Mouse (Mus musculus) stomach, postnatal 0 days (tissue): ENCODE measurements around the gene Hspbp1.
A peak's percentile ranks its signal among the peaks of the same experiment; 100 is the strongest.

ENCODE experiments used
- CTCF ChIP-seq: IDR thresholded peaks from 2 replicates; pipeline ENCODE4 v1.5.1; 2016; ENCODE audit warnings: antibody characterized with exemption, low read depth, mild to moderate bottlenecking, moderate library complexity
- EP300 ChIP-seq: optimal IDR thresholded peaks from 2 replicates; pipeline ENCODE3; 2016; ENCODE audit warnings: antibody characterized with exemption

DNA sequence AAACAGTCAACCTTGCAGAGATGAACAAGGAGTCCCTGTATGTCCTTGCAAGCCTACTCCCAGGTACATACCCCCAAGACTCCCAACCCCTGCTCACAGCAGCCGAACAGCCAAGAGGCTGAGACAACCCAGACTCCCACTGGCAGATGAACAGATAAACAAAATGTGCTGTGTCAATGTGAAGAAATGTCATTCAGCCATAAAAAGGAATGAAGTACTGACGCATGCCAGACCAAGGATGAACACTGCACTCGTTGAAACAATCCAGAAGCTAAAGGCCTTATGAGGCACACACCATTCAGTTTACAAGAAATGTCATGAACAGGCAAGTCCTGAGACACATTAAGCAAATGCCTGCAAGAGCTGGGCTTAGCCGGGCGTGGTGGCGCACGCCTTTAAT lies 9.7 kb downstream of the Hspbp1 start:
- TF ChIP-seq CTCF: no peak
- peak; percentile 35 for TF ChIP-seq EP300
